Mouse (Mus musculus) olfactory bulb, adult 2 months (tissue): ENCODE measurements at regions not wholly inside any gene's neighbourhood (a gene's known extent, or its start where the extent isn't known, plus 50 kb on each side); places are given as distances from the start of the nearest gene placed in this dataset.

Experiments
- H3K27ac ChIP-seq: fragments of 200-500 bp; 2 replicates; pipeline ENCODE4 v1.5.1; 2012; ENCODE audit warnings: low read depth, low read length; ENCODE audit not compliant: insufficient read depth
- H3K4me1 ChIP-seq: fragments of 200-500 bp; 2 replicates; pipeline ENCODE4 v1.6.1; 2012; ENCODE audit warnings: low read length; ENCODE audit not compliant: control insufficient read depth, insufficient read depth
- H3K4me3 ChIP-seq: fragments of 200-500 bp; 2 replicates; pipeline ENCODE4 v1.5.1; 2012; ENCODE audit warnings: mild to moderate bottlenecking, low read depth, low read length, moderate library complexity; ENCODE audit not compliant: insufficient read depth
- CTCF ChIP-seq: fragments of 200-500 bp; IDR thresholded peaks from 2 replicates; pipeline ENCODE4 v1.5.1; 2012; ENCODE audit warnings: low read depth, mild to moderate bottlenecking, low read length, moderate library complexity; ENCODE audit not compliant: insufficient read depth
- POLR2A ChIP-seq: fragments of 200-500 bp; IDR thresholded peaks from 2 replicates; pipeline ENCODE4 v1.6.1; 2012; ENCODE audit warnings: mild to moderate bottlenecking, low read depth, low read length, moderate library complexity; ENCODE audit not compliant: insufficient read depth
- WGBS: fragments of 180-500 bp; shearing (Covaris S2); methylation state at CpG from one replicate; pipeline ENCODE4 v1.1.7; 2018; 5-methylcytosine and 5-hydroxymethylcytosine counted together

- WGBS = 54% methylated on average over 4 of the region's 4 CpGs
- Histone ChIP-seq H3K27ac (no peak overlapping the region), H3K4me3 (no peak overlapping the region), H3K4me1 (no peaks in the 10 kb centered on the region)
- TF ChIP-seq POLR2A (no peak), CTCF (no peak)
These were observed 65.3 kb upstream of the Adamts5 start for GRCm38 (mm10) chr16:85966892-85967444.

GRCm38 (mm10) chr16:85966251-85966650 is 64.6 kb upstream of the Adamts5 start:
- TF ChIP-seq CTCF (no peak), POLR2A (no peak)
- no peak overlapping the region for H3K27ac ChIP-seq
- H3K4me1 ChIP-seq = no peaks in the 10 kb centered on the region
- 56% methylated on average over 4 of the region's 4 CpGs for WGBS
- H3K4me3 ChIP-seq = no peak overlapping the region

GRCm38 (mm10) chr16:85964352-85965210 is 63.0 kb upstream of the Adamts5 start:
- H3K27ac ChIP-seq = peak overlapping the region; percentile 87
- no peak overlapping the region for H3K4me3 ChIP-seq
- 35% methylated on average over 2 of the region's 2 CpGs for WGBS
- no peaks in the 10 kb centered on the region for H3K4me1 ChIP-seq
- no peak for TF ChIP-seq CTCF
- TF ChIP-seq POLR2A = no peak

GRCm38 (mm10) chr16:85956006-85956562 is 54.5 kb upstream of the Adamts5 start:
- Histone ChIP-seq H3K4me3 (no peak overlapping the region), H3K27ac (no peak overlapping the region), H3K4me1 (no peaks in the 10 kb centered on the region)
- 89% methylated on average over 4 of the region's 4 CpGs for WGBS
- TF ChIP-seq POLR2A (no peak), CTCF (no peak)

- Histone ChIP-seq H3K4me1 (no peaks in the 10 kb centered on the region), H3K27ac (no peak overlapping the region), H3K4me3 (no peak overlapping the region)
- 94% methylated on average over 4 of the region's 4 CpGs for WGBS
- TF ChIP-seq CTCF = no peak
- TF ChIP-seq POLR2A = no peak
These were observed 50.0 kb upstream of the Adamts5 start for GRCm38 (mm10) chr16:85951628-85952027.
